Comparison of ENCODE assay signal across 9 mouse cellular contexts in the genomic region with DNA sequence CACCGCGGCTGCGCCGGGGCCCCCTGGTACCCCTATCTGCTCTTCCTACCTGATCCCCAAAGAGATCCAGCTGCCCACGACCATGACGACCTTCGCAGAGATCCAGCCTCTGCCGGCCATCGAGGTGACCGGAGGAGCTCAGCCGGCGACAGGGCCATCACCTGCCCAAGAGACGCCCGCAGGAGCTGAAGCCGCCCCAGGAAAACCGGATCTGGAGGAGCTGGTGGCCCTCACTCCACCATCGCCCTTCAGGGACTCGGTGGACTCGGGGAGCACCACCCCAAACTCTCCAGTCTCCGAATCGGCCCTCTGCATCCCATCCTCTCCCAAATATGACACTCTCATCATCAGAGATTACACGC.
DNase-seq lines count a peak whose midpoint lies in the region; ATAC-seq and TF ChIP-seq lines count a peak whose summit lies in the region.
"Had no signal": no experiment of that assay in that cellular context is flagged by ENCODE, and none has a peak within 500 bp of the region (broad histone marks: within the 10 kb centered on the region; RNA-seq: fewer than 3 reads in every experiment).

No protein-coding gene starts in this region.

- H3K27ac ChIP-seq in kidney, embryonic 15.5 days: no peak overlapping the region
- no peak overlapping the region for H3K27ac ChIP-seq in embryonic facial prominence, embryonic 14.5 days (replicated peaks; ENCODE audit: low read depth, low read length)
- H3K27ac ChIP-seq in hindbrain, postnatal 0 days: no peak overlapping the region
- no peak overlapping the region for H3K27ac ChIP-seq in midbrain, embryonic 15.5 days

- 32% methylated on average over 22 of the region's 22 CpGs for WGBS in kidney, embryonic 15.5 days
- WGBS in embryonic facial prominence, embryonic 14.5 days: 28% methylated on average over 19 of the region's 22 CpGs
- 39% methylated on average over 22 of the region's 22 CpGs for WGBS in hindbrain, postnatal 0 days
- WGBS in midbrain, embryonic 15.5 days: 25% methylated on average over 22 of the region's 22 CpGs

- ATAC-seq in kidney, embryonic 15.5 days (replicated peaks; ENCODE audit: low FRiP score): no peak
- no peak for ATAC-seq in embryonic facial prominence, embryonic 14.5 days (ENCODE audit: low read depth)
- no peak for ATAC-seq in hindbrain, postnatal 0 days
- no peak for ATAC-seq in midbrain, embryonic 15.5 days (replicated peaks)

- no peak overlapping the region for H3K9ac ChIP-seq in kidney, embryonic 15.5 days
- peak overlapping the region; percentile 49 for H3K9ac ChIP-seq in embryonic facial prominence, embryonic 14.5 days (ENCODE audit: low read depth, low read length)
- peak overlapping the region; percentile 51 for H3K9ac ChIP-seq in hindbrain, postnatal 0 days (replicated peaks; ENCODE audit: low read length)
- H3K9ac ChIP-seq in midbrain, embryonic 15.5 days: peak overlapping the region; percentile 51

- no peaks in the 10 kb centered on the region for H3K36me3 ChIP-seq in kidney, embryonic 15.5 days
- no peaks in the 10 kb centered on the region for H3K36me3 ChIP-seq in embryonic facial prominence, embryonic 14.5 days (ENCODE audit: control insufficient read depth, insufficient read depth, low read length)
- H3K36me3 ChIP-seq in hindbrain, postnatal 0 days (ENCODE audit: insufficient read depth, low read length): no peaks in the 10 kb centered on the region
- no peaks in the 10 kb centered on the region for H3K36me3 ChIP-seq in midbrain, embryonic 15.5 days (replicated peaks)
- H3K36me3 ChIP-seq: G1E had no signal

- peaks cover 29% of the 10 kb centered on the region for H3K27me3 ChIP-seq in kidney, embryonic 15.5 days
- H3K27me3 ChIP-seq in embryonic facial prominence, embryonic 14.5 days (replicated peaks; ENCODE audit: control insufficient read depth, insufficient read depth, low read length): peaks cover 14% of the 10 kb centered on the region; the same call in 1 of the 2 replicates
- no peaks in the 10 kb centered on the region for H3K27me3 ChIP-seq in hindbrain, postnatal 0 days (ENCODE audit: insufficient read depth, low read length)
- H3K27me3 ChIP-seq in midbrain, embryonic 15.5 days (replicated peaks): no peaks in the 10 kb centered on the region

- peak overlapping the region; percentile 36 for H3K4me3 ChIP-seq in kidney, embryonic 15.5 days (replicated peaks)
- H3K4me3 ChIP-seq in embryonic facial prominence, embryonic 14.5 days (ENCODE audit: low read depth, low read length): peak overlapping the region; percentile 36
- H3K4me3 ChIP-seq in hindbrain, postnatal 0 days (ENCODE audit: low read length): peak overlapping the region; percentile 32
- H3K4me3 ChIP-seq in midbrain, embryonic 15.5 days: peak overlapping the region; percentile 38

- peaks cover 6% of the 10 kb centered on the region for H3K4me1 ChIP-seq in kidney, embryonic 15.5 days
- no peaks in the 10 kb centered on the region for H3K4me1 ChIP-seq in embryonic facial prominence, embryonic 14.5 days (ENCODE audit: control insufficient read depth, insufficient read depth, low read length)
- peaks cover 13% of the 10 kb centered on the region for H3K4me1 ChIP-seq in hindbrain, postnatal 0 days (ENCODE audit: insufficient read depth, low read length)
- peaks cover 12% of the 10 kb centered on the region; the same call in 1 of the 2 replicates for H3K4me1 ChIP-seq in midbrain, embryonic 15.5 days

- no peaks in the 10 kb centered on the region for H3K9me3 ChIP-seq in kidney, embryonic 15.5 days (replicated peaks)
- H3K9me3 ChIP-seq in embryonic facial prominence, embryonic 14.5 days (ENCODE audit: control insufficient read depth, low read length): no peaks in the 10 kb centered on the region
- H3K9me3 ChIP-seq in hindbrain, postnatal 0 days (ENCODE audit: low read length): no peaks in the 10 kb centered on the region
- no peaks in the 10 kb centered on the region for H3K9me3 ChIP-seq in midbrain, embryonic 15.5 days

- peak overlapping the region; percentile 66 for H3K4me2 ChIP-seq in kidney, embryonic 15.5 days
- peak overlapping the region; percentile 68 for H3K4me2 ChIP-seq in embryonic facial prominence, embryonic 14.5 days (ENCODE audit: low read depth, low read length)
- H3K4me2 ChIP-seq in hindbrain, postnatal 0 days (ENCODE audit: low read depth, low read length): peak overlapping the region; percentile 53
- H3K4me2 ChIP-seq in midbrain, embryonic 15.5 days: peak overlapping the region; percentile 69

- DNase-seq in kidney, adult 8-10 months: no peak
- DNase-seq in embryonic facial prominence, embryonic 14.5 days (ENCODE audit: low spot score): no peak
- no peak for DNase-seq in hindbrain, postnatal 0 days (ENCODE audit: low spot score)
- no peak for DNase-seq in adrenal gland, postnatal 4 days (ENCODE audit: low spot score in 2 of 2)
- no peak for DNase-seq in spleen, adult 12 weeks (ENCODE audit: low spot score)
- no peak for DNase-seq in layer of hippocampus, adult 9-11 months

- no peak for TF ChIP-seq CTCF in hindbrain, postnatal 0 days (IDR thresholded peaks at IDR 0.05; ENCODE audit: low read depth)
